Mouse (Mus musculus) inflammation-experienced regulatory T-cells, adult 6 months (primary cell): Measurements from ENCODE around the gene Prrt3. TPM values are rescaled to one million over a fixed set of nuclear protein-coding genes. Genes with fewer than 3 reads are reported as not detected.

Experiments used
- ATAC-seq: one replicate; pipeline ENCODE4 v1.8.0; 2017
- polyA plus RNA-seq, 3 experiments: library from polyadenylated mRNA; unstranded; fragments of 100-300 nt; shearing (Covaris generic); gene quantifications; one replicate each; pipeline ENCODE4 v1.2.1; 2017

Gene Prrt3
- under 1 TPM in 1 of 3 experiments, not detected in 2; 0.17 TPM for polyA plus RNA-seq

DNA sequence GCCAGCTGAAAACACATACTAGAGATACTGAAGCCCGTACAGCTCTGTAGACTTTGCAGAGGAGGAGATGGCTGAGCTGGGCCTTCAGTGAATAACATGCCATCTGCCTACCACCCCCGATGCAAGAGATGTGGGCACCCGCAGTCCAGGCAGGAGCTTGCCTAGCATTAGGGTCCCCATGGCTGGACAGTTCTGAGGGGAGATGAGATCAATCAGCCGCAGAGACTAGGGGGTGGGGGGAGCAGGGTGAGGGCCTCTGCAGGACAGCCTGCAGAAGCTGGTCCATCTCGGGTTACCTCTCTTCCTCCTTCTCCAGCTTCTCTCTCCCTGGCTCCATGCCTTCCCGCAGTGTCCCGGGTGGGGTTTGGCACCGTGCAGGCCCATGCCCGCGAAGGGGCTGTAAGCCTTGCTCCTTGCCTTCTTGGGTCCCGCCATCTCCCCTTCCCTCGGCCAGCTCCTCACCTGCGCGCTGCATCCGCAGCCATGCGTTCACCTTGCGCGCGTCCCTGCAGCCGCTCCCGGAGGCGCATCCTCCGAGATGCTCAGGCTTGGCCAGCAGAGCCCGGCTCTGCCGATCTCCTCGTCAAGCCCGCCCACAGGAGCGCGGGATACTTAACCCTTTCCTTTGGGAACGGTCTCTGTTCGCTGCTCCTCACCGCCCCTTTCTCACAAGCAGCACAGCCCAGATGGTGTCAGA is at the start of gene Prrt3:
Gene Prrt3 (minus strand): TSS at position 544 of the 697 bp plus-strand sequence.
- no peak for ATAC-seq

DNA sequence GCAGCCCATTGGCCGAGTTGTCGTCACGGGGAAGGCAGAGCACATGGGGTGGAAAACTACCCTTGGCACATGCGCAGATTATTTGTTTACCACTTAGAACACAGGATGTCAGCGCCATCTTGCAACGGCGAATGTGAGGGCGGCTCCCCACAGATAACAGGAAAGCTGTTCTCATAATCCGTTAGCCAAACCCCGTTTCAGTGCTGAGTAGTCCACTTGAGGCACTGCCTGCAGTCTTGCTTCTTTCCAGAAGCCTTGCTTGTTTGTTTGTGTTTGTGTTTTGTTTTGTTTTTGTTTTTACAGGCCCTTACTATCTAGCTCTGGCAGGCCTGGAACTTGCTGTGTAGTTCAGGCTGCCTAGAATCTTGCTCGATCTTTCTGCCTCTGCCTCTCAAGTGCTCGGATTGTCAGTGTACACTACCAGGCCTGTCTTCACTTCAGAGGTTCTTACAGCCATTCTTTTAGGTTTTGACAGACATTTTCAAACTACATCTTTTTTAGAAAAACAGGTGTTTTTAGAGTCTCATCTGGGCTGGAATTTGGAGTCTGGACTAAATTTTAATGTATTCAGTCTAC is 42.3 kb upstream of the Prrt3 start:
- no peak for ATAC-seq

DNA sequence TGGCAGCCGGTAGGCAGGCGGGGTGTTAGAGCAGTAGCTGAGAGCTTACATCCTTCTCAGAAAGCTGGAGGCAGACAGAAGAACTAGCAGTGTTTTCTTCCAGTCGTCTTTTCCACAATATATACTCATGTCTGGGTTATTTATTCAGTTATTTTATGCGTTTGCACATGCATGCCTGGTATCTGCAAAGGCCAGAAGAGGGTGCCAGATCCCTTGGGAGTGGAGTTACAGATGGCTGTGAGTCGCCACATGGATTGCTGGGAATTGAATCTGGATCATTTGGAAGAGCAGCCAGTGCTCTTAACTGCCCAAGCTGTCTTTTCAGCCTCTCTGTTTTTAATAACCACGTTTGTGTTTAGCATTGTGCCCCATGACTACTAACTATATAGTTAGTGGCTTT is 39.9 kb upstream of the Prrt3 start:
- ATAC-seq = no peak

DNA sequence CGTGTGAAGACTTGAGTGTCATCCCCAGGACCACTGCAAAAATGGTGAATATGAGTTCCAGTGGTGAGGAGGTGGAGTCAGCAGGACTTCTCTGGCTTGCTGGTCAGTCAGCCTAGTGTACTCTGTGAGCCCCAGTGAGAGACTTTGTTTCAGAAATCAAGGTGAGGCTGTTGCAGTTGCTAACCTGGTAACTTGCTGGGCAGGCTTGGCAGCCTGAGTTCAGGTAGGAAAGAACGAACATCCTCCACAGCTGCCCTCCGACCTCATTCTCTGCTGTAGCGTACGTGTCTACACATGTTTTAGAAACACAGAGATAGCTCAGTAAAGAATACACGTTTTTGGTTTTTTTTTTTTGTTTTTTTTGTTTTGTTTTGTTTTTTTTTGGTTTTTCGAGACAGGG is 33.2 kb upstream of the Prrt3 start:
- no peak for ATAC-seq

DNA sequence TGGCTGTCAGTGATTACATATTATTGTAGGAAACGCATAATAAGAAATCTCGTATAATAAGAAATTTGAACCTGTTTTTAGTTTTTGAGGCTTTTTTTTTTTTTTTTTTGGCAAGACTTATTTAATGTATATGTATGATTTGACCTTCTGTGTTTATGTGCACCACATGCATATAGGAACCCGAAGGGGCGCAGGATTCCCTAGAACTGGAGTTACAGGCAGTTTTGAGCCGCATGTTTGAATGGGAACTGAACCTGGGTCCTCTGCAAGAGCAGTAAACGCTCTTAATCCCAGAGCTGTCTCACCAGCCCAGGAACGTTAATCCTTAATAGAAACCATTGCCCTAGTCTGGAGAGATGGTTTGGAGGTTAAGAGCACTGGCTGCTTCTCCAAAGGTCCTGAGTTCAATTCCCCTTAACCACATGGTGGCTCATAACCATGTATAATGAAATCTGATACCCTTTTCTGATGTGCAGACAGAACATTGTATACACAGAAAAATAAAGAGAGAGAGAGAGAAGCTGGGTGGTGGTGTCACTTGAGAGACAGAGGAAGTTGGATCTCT is 30.2 kb upstream of the Prrt3 start:
- ATAC-seq = no peak

DNA sequence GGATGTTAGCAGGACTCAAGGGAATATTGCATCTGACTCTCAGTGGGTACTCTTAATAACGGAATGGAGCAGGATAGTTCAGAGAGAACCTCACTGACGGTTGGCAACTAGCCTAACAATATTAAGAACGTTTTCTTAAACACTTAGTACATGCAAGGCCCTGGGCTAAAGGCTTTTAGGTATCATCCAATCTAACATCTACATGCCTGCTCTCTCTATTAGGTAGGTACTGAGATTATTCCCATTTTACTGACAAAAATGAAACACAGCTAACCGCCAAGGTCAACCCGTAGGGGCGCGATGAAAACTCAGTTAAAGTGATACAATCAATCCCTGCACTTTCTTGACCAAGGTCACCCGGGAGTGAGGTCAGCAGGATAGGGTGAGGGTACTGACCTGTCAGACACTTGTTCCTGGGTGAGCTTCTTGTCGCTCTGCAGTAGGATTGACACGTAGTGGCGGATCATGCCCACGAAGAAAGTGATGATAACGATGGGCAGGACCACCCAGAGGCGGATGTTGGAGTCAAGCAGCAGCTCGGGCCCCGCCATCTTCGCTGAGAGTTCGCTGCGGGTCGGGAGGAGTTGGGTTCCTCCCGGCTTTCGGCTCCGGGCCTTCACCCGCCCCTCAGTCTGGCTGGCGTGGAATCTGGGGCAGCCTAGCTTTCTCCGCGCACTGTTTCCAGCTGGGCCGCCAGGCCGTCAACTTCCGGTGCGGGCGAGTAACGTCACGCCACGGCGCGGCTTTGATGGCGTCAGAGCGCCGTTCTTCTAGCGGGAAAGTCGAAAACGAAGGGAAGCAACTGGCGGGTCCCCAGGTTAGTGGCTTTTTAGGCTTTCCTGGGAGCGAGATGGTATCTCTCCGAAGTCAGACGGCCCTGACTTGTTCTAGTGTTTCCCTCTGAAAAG is 29.5 kb upstream of the Prrt3 start, which contains the start of the genes Emc3 and Fancd2:
Gene Emc3 (minus strand): TSS at position 721 of the 908 bp plus-strand sequence.
Gene Fancd2 (plus strand): TSS at position 751 of the 908 bp plus-strand sequence.
- ATAC-seq = peak; percentile 92

DNA sequence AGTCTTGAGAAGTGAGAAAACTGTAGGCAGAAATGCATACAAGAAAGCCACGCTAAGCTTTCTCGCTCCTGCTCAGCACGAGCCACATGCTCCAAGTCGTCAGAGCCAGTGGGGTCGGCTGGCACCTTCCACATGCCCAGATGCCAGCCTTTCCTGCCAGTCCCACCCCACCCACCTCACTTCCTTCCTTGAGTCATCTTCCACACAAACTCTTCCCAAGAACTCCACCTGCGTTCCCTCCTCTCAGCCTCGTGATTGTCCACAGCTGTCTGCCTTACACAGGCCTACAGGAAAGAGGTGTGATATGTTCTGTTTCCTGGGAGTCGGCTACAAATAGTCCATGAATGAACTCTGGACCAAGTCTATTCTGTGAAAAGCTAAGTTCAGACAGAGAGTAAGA is 21.7 kb upstream of the Prrt3 start:
- ATAC-seq = no peak

DNA sequence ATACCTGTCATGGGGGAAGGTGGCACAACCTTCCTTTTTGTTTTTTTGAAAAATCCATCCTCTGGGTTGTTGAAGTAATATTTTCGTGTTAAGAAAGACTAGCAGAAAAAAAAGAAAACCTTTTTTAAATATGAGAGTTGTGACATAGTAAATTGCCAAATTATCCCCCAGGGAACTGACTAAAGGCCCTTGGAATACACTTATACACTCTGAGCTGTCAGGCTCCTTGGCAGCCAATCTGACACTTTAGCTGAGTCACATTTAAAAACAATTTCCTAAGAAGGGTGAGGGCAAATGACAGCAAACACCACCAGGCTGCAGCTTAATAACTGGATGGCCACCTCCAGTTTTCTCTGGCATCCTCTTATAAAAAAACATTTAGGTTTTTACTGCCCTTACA is 20.6 kb upstream of the Prrt3 start:
- no peak for ATAC-seq

DNA sequence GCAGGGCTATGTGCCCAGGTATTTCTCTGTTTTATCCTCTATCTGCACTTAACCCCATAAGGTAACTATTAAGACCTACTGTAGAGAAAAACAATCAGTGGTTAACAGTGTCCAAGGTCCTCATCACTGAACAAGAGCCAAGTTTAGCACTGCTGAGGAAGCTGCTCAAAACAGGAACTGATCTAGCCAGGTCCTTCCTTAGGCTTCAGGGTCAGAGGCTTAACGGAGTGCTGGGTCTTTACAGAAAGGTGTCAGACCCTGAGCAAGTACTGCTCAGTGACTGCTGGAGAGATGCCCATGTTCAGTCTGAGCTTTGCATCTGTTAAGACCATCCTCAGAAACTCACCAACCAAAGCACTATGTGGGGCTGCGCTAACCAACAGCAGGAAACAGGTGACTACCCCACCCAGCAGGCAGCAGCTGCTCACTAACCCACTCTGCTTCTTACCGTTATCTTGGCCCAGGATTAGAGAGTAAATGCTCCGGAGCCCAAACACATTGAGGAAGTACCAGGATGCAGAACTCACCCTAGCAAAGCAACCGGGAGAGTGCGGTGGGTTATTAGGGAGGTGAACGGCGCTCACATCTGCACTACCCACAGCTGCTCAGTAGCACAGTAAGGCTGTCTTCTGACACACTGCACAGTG is 15.8 kb upstream of the Prrt3 start:
- ATAC-seq = no peak

DNA sequence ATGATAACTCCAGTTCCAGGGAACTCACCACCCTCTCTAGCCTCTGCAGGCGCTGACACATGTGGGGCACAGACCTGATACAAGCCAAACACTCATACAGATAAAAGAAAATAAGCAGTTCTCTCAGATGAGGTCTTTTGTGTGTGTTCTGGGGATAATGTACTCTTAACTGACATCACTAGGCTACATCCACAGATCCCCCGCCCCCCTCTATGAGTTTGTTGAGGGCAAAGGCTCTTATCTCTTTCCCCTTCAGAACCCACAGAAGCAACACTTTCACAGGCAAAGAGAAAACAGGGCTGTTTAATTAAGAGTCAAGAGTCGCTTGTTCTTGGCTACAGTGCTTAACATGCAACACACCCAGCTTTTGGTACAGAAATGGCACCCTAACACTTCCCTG is 12.9 kb upstream of the Prrt3 start:
- no peak for ATAC-seq

DNA sequence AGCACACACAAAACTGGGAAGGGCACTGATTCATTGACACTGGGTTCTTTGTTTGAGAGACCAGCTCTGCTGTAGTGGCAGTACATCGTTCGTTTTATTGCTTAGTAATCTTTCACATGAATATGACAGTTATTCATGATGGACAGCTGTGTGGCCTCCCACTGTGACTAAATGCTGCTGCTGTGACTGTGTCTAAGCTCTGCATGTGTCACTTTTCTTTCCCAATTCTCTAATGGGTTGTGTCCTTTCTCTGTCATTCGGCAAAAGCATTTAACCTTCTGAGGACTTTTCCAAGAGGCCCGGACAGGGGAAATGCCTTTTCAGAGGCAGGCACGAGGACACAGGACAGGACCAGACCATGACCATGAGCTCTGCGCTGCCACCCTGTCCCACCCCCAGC is 12.2 kb upstream of the Prrt3 start:
- no peak for ATAC-seq

DNA sequence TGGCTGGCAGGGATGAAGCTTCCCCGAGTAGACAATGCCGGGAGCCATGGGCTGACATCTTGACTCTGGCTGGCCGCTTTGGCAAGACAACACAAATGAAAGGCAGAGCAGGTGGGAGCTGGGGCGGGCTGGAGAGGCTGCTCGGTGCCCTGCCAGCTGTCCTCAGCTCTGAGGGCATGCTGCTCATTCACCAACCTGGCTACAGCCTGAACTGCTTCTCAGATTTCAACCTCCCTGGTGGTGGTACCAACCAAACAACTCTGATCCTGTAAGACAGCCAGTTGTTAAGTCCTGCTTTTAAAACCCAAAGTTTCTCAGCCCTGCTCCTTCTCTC is 7.2 kb upstream of the Prrt3 start:
- ATAC-seq = no peak

DNA sequence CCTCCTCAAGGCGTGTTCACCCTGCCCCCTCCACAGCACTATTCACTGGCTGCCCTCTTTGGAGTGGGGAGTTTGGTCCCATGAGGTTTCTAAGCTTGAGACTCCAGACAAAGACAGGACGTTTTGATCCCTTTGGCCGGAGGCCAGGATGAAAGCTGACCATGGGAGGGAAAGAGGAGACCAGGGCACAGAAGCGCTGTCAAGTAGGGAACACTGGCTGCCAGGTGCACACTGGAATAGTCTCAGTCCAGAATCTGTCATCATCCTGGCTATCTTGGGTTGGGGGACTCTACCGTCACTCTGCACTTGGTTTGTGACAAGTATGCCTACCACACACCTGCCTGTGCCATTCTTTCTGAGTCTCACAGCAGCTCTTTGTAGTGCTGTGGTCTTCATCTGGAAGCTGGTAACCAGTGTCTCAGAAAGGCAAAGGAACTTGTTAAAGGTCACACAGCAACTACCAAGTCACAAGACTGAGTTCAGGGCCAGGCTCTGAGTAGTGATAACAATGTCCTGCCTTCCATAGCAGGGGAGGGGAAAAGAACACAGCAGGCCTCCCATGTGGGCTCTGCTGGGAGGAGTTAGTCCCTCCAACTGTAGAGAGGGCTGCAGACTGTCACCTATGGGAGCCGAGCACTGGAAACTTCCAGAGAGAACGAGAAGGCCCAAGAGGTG is 6.7 kb upstream of the Prrt3 start:
- ATAC-seq = no peak

DNA sequence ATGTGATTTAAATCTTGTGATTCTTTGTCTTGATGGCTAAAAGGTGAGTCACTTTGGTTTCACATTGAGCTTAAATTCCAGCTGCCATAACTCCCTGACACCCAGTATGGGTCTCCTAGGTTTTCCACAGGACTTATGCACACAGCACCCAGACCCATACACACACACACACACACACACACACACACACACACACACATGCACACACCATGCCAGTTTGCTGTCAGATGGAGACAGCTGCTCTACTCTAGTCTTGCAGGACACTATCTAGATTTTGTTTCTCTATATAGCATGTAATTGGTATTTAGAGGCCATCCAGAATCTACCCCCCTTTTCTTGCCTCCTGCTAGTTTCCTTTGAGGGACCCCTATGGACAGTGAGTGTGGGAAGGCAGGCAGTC is 5.4 kb upstream of the Prrt3 start:
- ATAC-seq = no peak

DNA sequence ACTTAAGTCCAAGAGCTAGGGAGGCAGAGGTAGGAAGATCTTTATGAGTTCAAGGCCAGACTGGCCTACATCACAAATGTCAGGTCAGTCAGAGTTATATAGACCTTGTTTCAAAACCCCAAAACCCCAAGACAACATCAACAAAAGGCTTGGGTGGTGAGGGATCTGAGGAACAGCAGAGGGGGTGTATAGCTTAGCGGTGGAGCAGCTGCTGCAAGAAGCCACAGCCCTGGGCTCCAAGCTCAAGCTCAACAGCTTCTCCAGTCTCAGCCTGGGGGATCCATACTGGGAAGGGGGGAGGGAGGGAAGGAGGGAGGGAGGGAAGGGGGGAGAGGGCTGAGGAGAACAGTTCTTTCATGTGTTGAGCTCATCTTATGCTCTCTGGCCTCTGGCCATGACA is 4.0 kb upstream of the Prrt3 start:
- ATAC-seq = no peak

DNA sequence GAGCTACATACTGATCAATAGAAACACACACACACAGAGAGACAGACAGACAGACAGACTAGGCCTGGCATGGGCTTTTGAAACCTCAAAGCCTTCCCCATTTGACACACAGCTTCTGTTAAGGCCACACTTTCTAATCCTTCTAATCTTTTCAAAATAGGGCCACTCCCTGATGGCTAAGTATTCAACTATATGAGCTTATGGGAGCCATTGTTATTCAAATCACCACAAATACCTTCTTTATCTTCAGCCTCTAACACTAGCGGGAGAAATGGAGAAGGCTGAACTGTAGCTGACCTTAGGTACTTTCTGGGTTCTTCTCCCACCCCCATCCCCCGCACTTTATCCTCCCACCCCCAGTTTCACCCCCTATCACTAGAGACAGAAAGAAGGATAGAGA is 1.1 kb upstream of the Prrt3 start:
- ATAC-seq = no peak

DNA sequence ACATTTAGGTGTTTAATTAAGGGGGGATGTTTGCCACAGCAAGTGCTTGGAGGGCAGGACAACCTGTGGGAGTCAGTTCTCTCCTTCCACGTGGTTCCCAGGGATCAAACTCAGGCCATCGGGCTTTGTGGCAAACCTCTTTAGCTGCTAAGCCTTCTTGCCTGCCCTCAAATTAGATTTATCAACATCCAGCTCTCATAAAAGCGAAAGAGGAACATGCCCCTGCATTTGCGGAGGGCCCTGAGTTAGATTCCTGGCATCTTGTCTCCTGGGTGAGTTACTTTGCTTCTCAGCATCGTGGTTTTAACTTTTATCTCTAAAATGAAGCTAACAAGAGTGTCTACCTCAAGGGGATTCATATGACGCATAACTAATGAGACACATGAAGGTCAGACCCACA is 2.4 kb downstream of the Prrt3 start:
- no peak for ATAC-seq

DNA sequence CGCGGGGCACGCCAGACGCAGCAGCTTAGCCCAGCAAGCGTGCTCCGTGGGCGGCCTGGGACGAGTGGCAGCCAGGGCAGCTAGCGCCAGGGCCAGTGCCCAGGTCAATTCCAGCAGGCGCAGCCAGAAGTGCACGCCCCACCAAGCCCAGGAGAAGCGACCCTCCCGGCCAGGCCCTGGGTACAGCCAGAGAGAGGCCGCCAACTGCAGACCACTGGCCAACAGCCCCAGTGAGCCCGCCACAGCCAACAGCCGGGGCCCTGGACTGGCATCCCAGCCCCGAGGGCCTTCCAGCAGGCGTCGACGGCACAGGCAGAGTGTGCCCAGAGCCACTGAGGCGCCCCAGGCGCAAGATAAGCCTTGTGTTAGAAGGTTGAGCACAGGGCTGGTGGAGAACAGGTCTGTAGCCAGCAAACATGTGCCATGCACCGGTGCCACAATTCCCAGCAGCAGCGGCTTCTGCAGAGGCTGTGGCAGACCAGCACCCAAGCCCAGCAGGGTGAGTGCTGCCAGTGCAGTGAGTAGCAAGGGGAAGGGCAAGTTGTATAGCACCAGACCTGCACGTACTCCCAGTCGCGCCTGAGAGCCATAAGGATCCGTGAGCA is 6.6 kb downstream of the Prrt3 start:
- ATAC-seq = no peak

DNA sequence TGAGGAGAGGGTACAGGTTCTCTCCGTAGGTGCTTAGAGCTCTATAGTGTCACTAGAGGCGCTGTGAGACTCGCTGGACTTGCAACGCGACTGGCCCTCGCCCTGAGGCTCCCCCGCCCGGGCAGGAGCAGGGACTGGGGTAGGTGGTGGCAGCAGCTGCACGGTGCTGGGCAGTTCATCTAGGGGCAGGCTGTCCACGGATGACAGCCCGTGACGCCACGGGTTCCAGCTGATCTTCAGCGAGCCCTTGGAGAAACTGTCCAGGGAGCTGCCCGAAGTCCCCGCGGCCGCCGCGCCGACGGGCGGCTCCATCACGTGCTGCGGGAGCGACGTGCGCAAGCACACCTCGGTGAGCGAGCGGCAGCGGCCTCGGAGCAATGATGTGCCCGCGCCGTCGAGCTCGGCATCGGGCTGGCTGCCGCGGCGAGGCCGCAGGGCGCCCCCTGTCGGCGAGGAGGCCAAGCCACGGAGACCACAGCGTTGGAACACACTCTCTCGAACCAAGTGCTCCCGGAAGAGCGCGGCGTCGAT is 7.4 kb downstream of the Prrt3 start:
- peak; percentile 90 for ATAC-seq

DNA sequence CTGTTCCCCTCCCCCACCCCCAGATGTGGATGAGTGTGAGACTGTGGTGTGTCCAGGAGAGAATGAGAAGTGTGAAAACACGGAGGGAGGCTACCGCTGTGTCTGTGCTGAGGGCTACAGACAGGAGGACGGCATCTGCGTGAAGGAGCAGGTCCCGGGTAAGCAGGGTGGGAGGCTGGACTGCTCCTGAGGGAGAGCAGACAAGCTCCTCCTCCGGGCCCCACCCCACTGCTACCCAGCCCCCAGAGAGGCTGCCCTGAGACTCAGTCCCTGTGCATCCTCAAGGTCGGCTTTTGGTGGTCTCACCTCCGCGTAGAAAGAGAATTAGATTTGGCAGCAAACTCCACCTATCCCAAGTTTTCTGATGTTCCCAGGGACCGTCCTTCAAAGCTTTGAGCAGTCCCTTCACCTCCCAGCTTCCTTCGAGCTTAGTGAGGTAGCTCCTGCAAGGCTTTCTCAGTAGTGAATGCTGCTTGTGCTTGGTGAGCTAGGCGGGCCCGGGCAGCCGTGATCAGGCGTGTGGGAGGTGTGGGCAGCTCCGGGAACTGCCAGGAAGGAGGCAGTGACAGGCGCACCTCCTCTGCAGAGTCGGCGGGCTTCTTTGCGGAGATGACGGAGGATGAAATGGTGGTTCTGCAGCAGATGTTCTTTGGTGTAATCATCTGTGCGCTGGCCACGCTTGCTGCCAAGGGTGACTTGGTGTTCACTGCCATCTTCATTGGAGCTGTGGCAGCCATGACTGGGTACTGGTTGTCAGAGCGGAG is 9.4 kb downstream of the Prrt3 start:
- no peak for ATAC-seq

DNA sequence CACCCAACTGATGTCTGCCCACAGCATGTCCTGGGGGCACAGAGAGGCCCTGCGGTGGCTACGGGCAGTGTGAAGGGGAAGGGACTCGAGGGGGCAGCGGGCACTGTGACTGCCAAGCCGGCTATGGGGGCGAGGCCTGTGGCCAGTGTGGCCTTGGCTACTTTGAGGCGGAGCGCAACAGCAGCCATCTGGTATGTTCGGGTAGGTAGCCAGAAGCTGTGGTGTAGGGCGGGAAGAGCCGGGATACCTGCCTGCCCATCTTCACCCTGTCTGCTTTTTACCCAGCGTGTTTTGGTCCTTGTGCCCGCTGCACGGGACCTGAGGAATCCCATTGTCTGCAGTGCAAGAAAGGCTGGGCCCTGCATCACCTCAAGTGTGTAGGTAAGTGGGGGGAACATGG is 12.3 kb downstream of the Prrt3 start:
- ATAC-seq = no peak
